Mouse (Mus musculus) cerebellum, postnatal 4 days (tissue): ENCODE measurements around the gene Olfr574.

Experiments
- DNase-seq, 2 experiments: peaks; one replicate each; pipeline ENCODE4 v3.0.0; 2022; ENCODE audit warnings: low spot score in 2 of 2, mixed read lengths in 1 of 2

The Olfr574 gene

DNA sequence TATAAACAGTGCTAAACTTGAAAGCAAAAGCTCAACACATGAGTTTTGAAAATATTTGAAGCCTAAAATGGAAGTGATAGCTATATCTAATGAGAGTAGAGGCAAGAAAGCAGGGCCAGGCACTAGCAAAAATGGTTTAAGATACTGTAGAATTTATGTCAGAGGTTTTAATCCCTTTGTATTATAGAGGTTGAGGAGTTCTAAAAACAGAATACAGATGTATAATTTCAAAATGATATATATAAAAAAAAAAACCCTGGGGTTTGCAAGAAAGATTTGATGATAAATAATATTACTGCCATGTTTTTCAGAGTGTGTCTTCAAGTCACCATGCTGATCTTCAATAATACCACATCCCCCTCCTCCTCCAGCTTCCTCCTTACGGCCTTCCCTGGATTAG is at the start of gene Olfr574:
TSS of gene Olfr574 (plus strand) at position 301 of the 400 bp plus-strand sequence.
- no peak for DNase-seq

DNA sequence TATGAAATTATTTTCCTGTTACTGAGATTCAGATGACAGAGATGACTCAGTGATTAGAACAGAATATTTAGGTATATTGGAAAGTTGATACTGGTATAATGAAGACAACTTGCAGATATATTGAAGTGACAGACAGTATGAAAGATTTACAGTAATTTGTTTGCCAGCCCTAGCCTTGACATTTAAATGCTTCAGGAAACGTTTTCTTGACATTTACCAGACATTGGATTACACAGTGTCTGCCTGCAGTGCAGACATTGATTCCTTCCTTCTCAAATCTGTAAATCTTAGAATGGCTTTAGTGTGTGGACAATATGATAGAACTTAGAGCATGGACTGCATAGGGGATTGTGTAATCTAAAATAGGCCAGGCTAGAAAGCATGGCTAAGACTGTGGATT is 33.0 kb upstream of the Olfr574 start:
- DNase-seq = no peak

DNA sequence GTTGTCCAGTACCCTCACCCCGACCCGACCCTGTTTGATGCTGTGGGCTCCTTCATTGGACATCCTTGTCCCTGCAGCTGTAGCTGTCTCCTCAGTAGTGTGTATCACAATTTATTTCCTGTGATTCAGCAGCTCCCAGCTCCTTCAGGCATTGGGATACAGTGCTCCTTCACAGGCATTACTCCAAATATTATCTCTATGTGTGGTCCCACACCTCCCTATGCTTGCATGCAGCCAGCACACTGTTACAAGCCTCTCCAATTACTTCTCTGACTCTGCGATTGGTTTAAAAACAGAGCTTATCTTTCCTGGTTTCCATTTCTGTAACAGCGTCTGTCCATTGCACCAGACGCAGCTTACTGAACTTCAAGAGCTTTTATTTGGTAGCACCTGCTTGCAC is 31.9 kb upstream of the Olfr574 start:
- DNase-seq = no peak

DNA sequence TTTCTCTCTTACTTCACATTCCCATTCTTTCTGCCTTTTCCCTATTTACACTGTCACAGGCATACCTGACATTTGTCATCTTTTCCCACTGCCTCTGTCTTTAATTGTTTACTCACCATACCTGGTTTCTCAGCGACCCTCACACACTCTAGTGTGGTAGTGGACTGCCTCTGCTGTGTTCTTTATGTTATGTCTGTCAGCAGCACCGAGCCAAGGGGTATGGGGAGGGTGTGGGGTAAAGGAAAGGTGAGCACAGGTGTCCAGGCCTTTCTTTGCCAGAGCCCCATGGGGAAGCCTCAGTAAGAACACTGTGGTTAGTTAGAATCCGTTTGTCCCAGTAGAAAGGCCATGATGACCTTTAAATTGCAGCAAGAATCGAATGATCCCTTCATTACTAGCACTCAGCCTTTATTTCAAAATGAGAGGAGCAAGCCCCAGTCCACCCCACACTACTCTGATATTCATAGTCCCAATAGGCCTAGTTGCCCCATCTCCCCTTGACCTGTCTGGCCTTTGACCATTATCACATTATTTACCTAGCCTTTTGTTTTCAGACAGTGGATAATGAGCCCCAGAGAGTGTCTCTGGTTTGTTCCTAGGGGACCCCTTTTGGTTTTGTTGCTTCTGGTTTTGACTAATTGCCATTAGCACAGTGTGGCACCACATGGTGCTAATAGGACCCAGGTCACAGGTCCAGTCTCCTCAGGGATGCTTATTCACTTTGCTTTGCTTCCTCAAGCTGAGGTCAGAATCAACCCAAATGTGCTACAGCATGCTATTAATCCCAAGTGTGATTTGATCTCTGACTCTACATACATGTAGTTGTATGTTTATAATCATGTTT is 31.0 kb upstream of the Olfr574 start, which contains the start of gene Olfr571:
TSS of gene Olfr571 (minus strand) at position 505 of the 844 bp plus-strand sequence.
- no peak for DNase-seq

DNA sequence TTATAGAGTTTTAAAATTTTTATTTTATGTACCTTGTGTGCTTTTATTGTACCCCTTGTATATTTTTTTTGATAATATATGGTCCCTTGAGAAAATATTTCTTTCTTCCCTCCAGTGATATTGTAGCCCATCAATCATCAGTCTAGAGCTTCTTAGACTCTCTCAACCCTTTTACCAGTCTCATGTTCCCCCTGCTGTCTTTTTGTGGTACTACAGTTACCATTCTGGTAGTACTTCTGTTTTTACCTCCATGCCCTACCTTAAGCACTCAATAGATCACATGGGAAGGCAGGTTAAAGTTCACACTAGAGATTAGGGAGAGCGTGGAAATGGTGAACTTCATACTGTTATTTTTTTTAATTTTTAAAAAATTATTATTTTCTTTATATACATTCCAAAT is 28.6 kb upstream of the Olfr574 start:
- DNase-seq = no peak

DNA sequence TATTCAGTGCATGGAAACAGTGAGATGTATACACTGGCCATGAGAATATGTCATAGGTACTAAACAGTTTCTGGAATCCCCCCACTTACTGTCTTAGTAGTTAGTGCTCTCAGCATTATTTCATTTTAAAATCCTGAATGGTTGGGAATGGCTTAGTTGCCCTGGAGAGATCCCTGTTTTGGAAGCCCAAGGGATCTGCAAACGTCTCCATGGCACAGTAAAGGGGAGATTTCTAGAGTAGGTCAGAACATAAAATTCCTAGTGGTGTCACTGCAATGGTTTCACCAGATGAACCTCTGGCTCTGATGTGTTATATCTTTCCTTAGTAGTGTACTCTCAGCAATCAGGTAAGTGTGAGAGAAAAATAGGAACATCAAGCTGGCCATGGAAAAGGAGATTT is 24.2 kb upstream of the Olfr574 start, which contains the start of gene Olfr572:
TSS of gene Olfr572 (plus strand) at position 301 of the 400 bp plus-strand sequence.
- DNase-seq = no peak

DNA sequence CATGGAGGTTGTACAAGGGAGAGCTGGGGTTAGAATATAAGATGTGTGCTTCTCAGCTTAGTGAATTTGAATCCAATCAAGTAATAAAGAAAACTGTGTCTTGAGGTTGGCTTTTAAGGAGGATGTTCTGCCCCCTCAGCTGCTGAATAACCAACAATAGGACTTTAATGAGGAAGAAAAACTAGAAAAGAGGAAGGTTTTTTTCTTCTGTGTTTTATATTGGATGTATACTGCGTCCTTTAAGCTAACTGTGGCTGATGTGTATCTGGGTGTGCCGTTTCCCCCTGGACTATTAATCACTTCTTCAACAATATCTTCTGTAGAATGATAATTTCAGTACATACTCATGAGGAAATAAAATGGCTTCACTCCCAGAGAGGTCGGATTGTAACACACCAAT is 21.2 kb upstream of the Olfr574 start:
- no peak for DNase-seq

DNA sequence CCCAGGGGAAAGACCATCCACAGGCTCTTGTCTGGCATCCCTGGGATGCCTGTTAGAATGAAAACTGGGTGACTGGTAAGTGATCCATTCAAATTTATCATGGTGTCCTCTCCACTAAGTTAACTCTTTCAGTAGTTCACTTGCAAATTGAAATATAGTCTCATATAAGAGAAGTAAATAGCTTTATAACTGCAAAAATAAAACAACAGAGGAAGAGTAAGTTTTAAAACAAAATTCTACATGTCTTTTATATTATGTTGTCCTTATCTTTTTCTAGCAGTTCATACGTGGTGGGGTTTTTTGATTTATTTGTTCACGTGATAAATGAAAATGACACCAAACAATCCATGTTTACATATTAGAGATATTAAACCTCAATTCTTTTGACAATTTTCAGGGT is 5.8 kb upstream of the Olfr574 start, which contains the start of gene Olfr573-ps1:
TSS of gene Olfr573-ps1 (minus strand) at position 101 of the 400 bp plus-strand sequence.
- DNase-seq = no peak

DNA sequence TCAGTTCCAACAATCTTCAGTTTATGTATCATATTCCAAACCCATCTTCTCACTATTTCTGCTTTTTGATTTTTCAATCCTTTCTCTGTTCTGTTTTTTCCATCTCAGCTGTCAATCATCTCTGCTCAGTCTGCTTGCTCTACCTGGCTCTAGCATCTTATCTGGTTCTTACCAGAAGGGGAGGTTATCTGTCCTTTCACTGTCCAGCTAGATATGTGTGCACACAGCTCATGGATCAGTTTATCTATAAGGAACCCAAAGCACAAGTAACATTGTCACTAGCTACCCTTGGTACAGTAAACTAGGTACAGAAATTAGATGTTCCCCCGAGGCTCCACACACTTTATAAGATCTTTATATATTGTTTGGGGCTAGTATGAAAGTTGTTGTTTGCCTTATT is 4.8 kb upstream of the Olfr574 start:
- DNase-seq = no peak

DNA sequence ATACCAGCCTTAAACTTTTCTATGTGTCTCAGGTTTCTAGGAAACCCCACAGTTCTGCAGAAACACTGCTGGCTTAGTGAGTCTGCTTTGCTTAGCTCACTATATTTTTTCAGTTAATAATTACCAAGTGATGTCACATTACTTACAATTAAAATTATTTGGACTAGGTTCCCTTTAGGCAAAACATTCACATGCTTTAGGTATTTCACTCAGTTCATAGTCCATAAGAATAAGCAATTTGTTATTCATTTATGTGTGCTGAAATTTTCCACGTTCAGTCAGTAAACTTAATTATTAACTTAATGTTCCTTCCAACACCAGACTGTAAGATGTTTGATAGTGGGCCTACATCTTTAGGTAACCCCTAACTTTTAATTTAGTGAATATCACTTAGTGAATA is 2.5 kb downstream of the Olfr574 start:
- DNase-seq = no peak

DNA sequence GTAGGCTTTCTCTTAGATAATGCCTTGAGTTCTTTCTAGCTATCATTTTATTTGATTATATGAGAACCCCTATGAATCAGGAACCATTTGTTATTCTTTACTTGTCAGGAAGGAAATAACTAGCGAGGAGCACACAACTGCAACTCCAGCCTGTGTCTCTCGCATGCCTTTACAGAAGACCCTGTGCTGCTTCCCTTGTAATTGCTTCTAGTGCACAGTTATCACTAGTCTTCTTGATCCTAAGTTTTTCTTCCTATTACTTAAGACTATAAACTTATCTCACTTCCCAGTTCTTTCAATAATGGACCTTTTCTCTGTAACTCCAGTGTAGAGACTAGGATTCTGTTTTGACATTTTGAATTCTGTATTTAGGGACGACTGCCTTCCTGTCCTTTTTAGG is 9.9 kb downstream of the Olfr574 start:
- no peak for DNase-seq

DNA sequence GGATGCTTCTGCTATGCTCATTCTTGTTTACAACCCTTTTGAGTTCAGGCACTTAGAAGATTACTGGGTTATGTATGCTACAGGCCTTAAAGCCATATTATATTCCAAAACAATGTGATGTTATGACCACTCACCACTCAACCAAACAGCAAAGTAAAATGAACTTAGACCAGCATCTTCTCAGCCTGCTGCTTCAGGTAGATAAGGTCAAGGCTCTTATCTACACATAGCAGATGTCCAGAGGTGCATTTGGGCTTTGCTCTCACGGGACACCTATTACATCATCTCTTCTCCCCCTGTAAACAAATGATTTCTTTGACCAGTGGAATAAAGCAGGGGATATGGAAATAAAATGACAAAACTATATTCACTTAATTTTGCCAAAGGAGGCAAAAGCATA is 10.3 kb downstream of the Olfr574 start, which contains the start of gene Olfr575:
TSS of gene Olfr575 (minus strand) at position 183 of the 400 bp plus-strand sequence.
- DNase-seq = no peak

DNA sequence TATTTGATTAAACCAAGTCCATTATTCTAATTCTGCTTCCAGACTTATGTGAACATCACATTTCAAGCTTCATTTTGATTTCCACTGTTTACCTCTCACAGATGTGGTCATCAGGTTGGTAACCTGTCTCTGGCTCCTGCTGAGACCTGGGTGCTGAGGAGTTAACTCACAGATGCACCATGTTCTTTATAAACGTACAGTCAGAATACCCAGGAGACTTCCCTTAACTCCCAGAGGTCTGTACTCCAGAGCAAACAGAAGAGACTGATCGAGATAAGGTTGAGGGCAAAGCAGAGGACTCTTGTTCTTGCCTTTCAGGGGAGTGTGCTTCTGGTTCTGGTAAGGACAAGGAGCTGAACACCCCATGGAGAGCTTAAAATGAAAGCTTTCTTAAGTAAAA is 14.1 kb downstream of the Olfr574 start, which contains the start of gene Olfr576:
TSS of gene Olfr576 (plus strand) at position 301 of the 400 bp plus-strand sequence.
- DNase-seq = no peak

DNA sequence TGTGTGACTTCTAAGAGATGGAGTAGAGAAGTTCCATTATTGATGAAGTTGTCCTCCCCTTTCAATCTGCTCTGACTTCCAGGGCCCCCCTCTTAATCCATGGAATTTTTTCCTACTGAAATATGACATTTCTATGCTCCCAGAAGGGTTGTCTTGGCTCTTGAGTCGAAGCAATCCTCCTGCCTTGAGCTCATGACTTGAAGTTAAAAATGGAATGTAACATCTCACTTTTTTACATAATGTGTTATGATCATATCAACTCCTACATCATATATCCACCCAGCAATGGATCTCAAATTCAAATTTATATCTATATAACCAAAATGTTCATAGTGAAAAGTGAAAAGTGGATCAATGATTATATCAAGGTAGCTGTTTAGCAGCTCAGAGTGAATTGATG is 26.1 kb downstream of the Olfr574 start:
- DNase-seq = no peak

DNA sequence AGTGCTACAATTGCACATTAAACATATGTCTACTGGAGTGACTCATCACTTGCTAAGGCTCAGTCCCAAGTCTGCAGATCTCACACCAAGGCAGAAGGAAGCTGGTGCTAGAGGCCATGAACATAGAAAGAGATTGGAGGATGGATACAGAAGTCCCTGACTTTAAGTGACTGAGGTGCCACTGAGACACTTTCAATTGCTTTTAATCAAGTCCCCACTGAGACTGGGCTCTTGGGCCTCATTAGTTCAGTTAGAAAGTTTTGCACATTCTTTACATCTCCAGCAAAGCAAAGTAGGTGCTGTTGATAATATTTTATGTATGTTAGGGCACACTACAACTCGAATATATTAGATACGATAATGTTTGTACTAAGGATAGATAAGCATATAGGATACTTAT is 27.6 kb downstream of the Olfr574 start, which contains the start of gene Olfr577:
TSS of gene Olfr577 (minus strand) at position 101 of the 400 bp plus-strand sequence.
- no peak for DNase-seq

DNA sequence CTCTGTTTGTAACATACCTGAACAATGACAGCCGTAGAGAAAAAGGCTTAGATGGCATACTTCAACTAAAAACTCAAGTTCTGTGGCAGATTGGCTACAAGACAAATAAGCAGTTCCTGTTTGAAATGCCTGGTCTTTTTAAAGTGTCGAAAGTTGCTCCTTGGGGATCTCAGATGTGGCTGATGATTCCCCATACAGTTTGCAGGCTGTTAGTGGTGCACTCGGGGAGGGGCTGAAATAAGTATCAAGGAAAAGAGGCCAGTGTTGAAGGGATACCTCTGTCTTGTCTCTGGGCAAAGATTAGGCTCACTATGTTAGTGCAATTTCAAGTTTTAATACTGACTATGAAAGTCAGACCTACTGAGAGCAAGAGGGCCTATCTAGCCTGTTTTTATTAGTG is 41.0 kb downstream of the Olfr574 start, which contains the start of gene Olfr578:
TSS of gene Olfr578 (minus strand) at position 101 of the 400 bp plus-strand sequence.
- no peak for DNase-seq
